Mouse (Mus musculus): ENCODE results near the gene Ddx49. TPM values are rescaled to one million over a fixed set of nuclear protein-coding genes. Genes with fewer than 3 reads are reported as not detected.
A peak's percentile ranks its signal among the peaks of the same experiment; 100 is the strongest.

The Ddx49 gene
- total and polyA plus RNA-seq, 2 experiments from 2014 or later = 40.4 to 53.8 TPM

DNA sequence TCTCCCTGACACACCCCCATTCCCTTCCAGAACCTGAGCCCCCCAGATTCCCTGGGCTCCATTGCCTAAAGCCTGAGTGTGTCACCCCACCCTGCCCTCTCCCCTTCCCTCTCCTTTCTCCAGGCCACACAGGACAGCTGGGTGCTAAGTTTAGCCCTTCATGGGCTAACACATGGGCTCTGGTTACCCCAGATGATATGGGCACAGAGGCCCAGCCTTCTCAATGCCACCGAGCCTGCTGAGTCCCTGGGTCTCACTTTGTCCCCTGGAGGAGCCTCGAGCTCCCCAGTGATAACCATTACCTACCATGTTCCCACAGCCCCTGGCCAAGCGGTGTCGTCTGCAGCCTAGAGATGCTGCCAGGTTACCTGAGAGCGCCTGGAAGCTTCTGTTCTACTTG, 15.6 kb upstream of the Ddx49 start:
- TF ChIP-seq CTCF (IDR thresholded peaks at IDR 0.05; ENCODE audit: low read depth) = no peak
- H3K27me3 ChIP-seq (ENCODE audit: insufficient read depth, low read length) = no peaks in the 10 kb centered on the region
- peak overlapping the region; percentile 82; the same call in 1 of the 2 replicates for H3K4me2 ChIP-seq (ENCODE audit: low read depth, low read length)
- H3K36me3 ChIP-seq (ENCODE audit: insufficient read depth, low read length) = peaks cover 20% of the 10 kb centered on the region; the same call in 1 of the 2 replicates
- H3K9me3 ChIP-seq (ENCODE audit: low read length) = no peaks in the 10 kb centered on the region
- 79% methylated on average over 5 of the region's 5 CpGs for WGBS
- peak overlapping the region; percentile 97; the same call in 1 of the 2 replicates for H3K27ac ChIP-seq
- DNase-seq (ENCODE audit: low spot score) (no peak), ATAC-seq (no peak)
- peak overlapping the region; percentile 92; the same call in 1 of the 2 replicates for H3K9ac ChIP-seq (replicated peaks; ENCODE audit: low read length)
- H3K4me3 ChIP-seq (ENCODE audit: low read length) = no peak overlapping the region
- H3K4me1 ChIP-seq (ENCODE audit: insufficient read depth, low read length) = peaks cover 25% of the 10 kb centered on the region

DNA sequence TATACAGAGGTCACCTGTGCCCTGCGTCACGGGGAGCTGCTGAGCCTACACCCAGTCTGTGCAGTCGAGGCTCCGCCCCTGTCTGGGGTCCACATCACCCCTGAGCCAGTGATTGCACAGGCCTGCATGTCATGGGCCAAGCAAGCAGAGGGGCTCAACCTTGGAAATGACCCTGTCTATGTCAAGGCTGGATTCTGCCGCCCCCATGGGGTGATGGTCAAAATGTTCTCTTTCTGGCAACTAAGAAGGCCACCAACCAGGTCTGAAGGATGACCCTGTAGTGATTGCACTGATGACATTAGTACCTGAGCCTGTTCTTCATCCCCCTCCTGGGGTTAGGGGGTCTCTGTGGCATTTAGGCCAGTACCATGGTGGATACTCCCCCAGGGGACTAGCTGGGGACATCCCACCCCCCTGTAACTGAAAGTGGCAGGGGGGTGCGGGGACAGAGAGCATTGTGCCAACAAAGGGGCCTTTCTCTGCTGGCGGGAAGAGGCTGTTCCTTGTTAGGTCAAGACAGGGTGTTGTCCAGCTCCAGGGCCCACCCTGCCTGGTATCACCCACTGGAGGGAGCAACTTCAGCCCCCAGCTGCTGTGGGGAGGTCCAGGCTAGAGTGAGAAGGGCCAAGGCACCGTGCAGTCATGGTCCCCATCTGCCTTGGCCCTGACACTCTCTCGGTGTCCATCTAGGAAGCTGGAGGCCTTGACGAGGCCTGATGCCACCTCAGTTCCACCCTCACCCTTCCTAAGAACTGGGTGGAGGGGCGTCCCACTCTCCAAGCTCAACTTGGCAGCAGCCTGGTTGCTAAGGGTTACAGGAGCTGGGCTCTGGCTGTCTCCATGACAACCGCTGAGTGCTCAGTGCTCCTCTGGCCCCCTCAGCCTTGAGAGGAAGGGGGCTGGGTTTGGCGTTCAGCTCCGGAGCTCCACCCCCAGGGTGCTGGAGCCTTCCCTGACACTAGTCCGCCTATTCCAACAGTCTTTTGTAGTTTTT, 14.5 kb upstream of the Ddx49 start:
- peak overlapping the region; percentile 97 for H3K27ac ChIP-seq
- TF ChIP-seq CTCF (IDR thresholded peaks at IDR 0.05; ENCODE audit: low read depth) = 0 out of 2 replicates have a peak, but pooled peaks have one; percentile 6
- H3K27me3 ChIP-seq (ENCODE audit: insufficient read depth, low read length) = no peaks in the 10 kb centered on the region
- H3K9me3 ChIP-seq (ENCODE audit: low read length) = no peaks in the 10 kb centered on the region
- H3K36me3 ChIP-seq (ENCODE audit: insufficient read depth, low read length) = peaks cover 19% of the 10 kb centered on the region; the same call in 1 of the 2 replicates
- WGBS = 6% methylated on average over 15 of the region's 15 CpGs
- peak overlapping the region; percentile 82 for H3K4me2 ChIP-seq (ENCODE audit: low read depth, low read length)
- DNase-seq (ENCODE audit: low spot score) (peak; percentile 98), ATAC-seq (peak; percentile 87)
- H3K4me1 ChIP-seq (ENCODE audit: insufficient read depth, low read length) = peaks cover 25% of the 10 kb centered on the region
- peak overlapping the region; percentile 69 for H3K4me3 ChIP-seq (ENCODE audit: low read length)
- H3K9ac ChIP-seq (replicated peaks; ENCODE audit: low read length) = peak overlapping the region; percentile 92

DNA sequence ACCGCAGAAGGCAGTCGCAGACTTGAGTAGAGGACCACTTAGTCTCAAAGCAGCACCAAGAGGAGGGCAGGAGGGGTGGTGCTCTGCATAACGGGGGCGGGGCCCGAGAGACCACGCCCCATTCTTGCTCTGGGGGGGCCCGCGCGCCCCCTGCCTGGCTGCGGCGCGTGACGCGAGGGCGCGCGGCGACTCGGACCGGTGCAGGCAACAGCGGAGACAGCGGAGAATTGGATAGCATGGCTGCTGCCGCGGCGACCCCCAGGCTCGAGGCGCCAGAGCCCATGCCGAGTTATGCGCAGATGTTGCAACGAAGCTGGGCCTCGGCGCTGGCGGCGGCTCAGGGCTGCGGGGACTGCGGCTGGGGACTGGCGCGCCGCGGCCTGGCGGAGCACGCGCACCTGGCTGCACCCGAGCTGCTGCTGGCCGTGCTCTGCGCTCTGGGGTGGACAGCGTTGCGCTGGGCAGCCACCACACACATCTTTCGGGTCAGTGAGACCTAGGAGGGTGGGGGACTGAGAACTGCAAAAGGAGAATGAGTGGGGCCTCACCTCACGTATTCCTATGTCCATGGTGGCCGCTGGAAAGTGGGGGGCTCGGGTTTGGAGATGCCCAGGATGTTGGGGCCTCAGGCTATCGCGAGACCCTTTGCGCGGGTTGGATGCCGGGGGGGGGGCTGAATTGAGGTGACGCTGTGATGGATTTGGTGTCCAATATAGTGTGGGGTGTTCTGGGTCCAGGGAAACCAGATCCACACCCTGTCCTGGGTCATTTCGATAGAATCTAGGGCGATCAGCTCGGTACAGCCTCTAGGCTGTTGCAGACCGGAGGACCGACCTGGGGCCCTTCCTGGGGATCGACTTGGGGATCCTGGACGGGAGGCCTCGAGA, 13.6 kb upstream of the Ddx49 start, which contains the start of gene Cers1:
Cers1 (plus strand) TSS at position 152 of the 887 bp plus-strand sequence.
- ATAC-seq (peak; percentile 66), DNase-seq (ENCODE audit: low spot score) (peak; percentile 90)
- WGBS = under 1% methylated on average over 65 of the region's 66 CpGs

DNA sequence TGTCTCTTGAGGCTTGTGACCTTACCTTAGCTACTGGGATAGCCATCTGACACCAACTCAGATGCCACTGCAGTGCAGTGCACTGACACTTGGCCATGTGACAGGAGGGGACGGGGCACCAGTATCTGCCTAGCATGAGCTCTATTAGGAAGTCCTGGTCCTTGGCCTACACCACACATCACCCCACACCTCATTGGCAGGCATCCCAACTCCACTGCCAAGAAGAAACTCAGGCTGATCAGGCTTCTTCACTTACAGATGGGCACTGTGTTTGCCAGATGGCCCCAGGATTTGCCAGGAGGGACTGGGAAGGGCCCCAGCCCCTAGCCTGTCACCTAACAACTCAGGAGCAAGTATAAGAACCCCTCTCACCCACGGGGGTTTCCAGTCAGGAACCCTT, 11.1 kb upstream of the Ddx49 start:
- no peak for TF ChIP-seq CTCF (IDR thresholded peaks at IDR 0.05; ENCODE audit: low read depth)
- H3K4me1 ChIP-seq (ENCODE audit: insufficient read depth, low read length) = peaks cover 25% of the 10 kb centered on the region
- H3K36me3 ChIP-seq (ENCODE audit: insufficient read depth, low read length) = peaks cover 36% of the 10 kb centered on the region; the same call in 1 of the 2 replicates
- H3K9me3 ChIP-seq (ENCODE audit: low read length) = no peaks in the 10 kb centered on the region
- DNase-seq (ENCODE audit: low spot score) = peak; percentile 43
- H3K4me3 ChIP-seq (ENCODE audit: low read length) = no peak overlapping the region
- H3K27me3 ChIP-seq (ENCODE audit: insufficient read depth, low read length) = no peaks in the 10 kb centered on the region
- no peak overlapping the region for H3K27ac ChIP-seq
- no peak overlapping the region for H3K9ac ChIP-seq (replicated peaks; ENCODE audit: low read length)
- 60% methylated on average over 2 of the region's 2 CpGs for WGBS
- no peak for ATAC-seq
- no peak overlapping the region for H3K4me2 ChIP-seq (ENCODE audit: low read depth, low read length)

More for the DNA sequence above, 13.6 kb upstream of the Ddx49 start, which contains the start of gene Cers1:
- Histone ChIP-seq H3K27ac (peak within 1 kb of the TSS; percentile 97), H3K9me3 (ENCODE audit: low read length) (no peaks in the 10 kb centered on the region), H3K4me1 (ENCODE audit: insufficient read depth, low read length) (peaks cover 25% of the 10 kb centered on the region), H3K36me3 (ENCODE audit: insufficient read depth, low read length) (peaks cover 28% of the 10 kb centered on the region; the same call in 1 of the 2 replicates), H3K27me3 (ENCODE audit: insufficient read depth, low read length) (no peaks in the 10 kb centered on the region), H3K4me3 (ENCODE audit: low read length) (peak within 1 kb of the TSS; percentile 69), H3K4me2 (ENCODE audit: low read depth, low read length) (peak within 1 kb of the TSS; percentile 82), H3K9ac (replicated peaks; ENCODE audit: low read length) (peak within 1 kb of the TSS; percentile 92)
- TF ChIP-seq CTCF (IDR thresholded peaks at IDR 0.05; ENCODE audit: low read depth) = no peak

DNA sequence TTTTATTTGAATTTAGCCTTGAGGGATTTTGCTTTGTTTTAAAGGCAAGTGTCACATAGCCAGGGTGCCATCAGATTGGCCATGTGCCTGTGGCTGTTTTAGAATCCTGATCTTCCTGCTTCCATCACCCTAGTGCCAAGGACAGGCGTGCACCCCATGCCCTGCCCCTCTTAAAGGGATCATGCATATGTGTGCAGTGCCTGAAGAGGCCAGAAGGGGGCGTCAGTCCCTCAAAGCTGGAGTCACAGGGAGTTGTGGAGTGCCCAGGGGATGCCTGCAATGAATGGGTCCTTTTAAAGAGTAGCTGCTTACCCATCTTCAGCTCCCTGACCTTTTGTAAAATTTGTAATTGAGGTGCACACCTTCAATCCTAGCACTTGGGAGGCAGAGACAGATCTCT, 7.0 kb upstream of the Ddx49 start:
- 29% methylated on average over 2 of the region's 2 CpGs for WGBS
- peak; percentile 71 for TF ChIP-seq CTCF (IDR thresholded peaks at IDR 0.05; ENCODE audit: low read depth)
- no peaks in the 10 kb centered on the region for H3K4me1 ChIP-seq (ENCODE audit: insufficient read depth, low read length)
- peaks cover 55% of the 10 kb centered on the region for H3K36me3 ChIP-seq (ENCODE audit: insufficient read depth, low read length)
- no peak overlapping the region for H3K27ac ChIP-seq
- ATAC-seq (no peak), DNase-seq (ENCODE audit: low spot score) (peak; percentile 58)
- no peak overlapping the region for H3K9ac ChIP-seq (replicated peaks; ENCODE audit: low read length)
- no peak overlapping the region for H3K4me3 ChIP-seq (ENCODE audit: low read length)
- no peaks in the 10 kb centered on the region for H3K27me3 ChIP-seq (ENCODE audit: insufficient read depth, low read length)
- H3K9me3 ChIP-seq (ENCODE audit: low read length) = no peaks in the 10 kb centered on the region
- H3K4me2 ChIP-seq (ENCODE audit: low read depth, low read length) = no peak overlapping the region

DNA sequence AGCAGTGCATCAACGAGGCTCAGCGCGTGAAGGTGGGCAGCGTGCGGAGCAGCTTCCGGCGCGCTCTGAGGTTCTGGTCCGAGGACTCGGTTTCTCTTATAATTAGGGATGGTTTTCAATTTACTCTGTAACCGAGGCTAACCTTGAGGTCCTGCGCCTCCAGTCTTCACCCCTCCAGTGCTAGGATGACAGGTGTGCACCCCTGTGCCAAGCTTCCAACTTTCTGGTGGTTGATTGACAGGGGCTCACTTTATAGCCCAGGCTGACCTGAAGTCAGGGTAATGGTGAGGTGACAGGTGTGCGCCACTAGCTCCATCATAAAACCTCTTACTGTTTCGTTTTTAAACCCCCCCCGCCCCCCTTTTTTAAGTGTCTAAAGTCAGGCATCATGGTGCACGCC, 612 bp upstream of the Ddx49 start:
- no peak for DNase-seq (ENCODE audit: low spot score)
- Histone ChIP-seq H3K27me3 (ENCODE audit: insufficient read depth, low read length) (no peaks in the 10 kb centered on the region), H3K4me1 (ENCODE audit: insufficient read depth, low read length) (peaks cover 10% of the 10 kb centered on the region; the same call in 1 of the 2 replicates), H3K36me3 (ENCODE audit: insufficient read depth, low read length) (peaks cover 24% of the 10 kb centered on the region), H3K4me3 (ENCODE audit: low read length) (peak overlapping the region; percentile 62), H3K9ac (replicated peaks; ENCODE audit: low read length) (peak overlapping the region; percentile 71), H3K27ac (peak overlapping the region; percentile 49), H3K4me2 (ENCODE audit: low read depth, low read length) (peak overlapping the region; percentile 91), H3K9me3 (ENCODE audit: low read length) (no peaks in the 10 kb centered on the region)
- TF ChIP-seq CTCF (IDR thresholded peaks at IDR 0.05; ENCODE audit: low read depth) = no peak
- 4% methylated on average over 16 of the region's 16 CpGs for WGBS
- peak; percentile 39 for ATAC-seq
